Mouse (Mus musculus) bone marrow, adult 2 months (tissue): ENCODE measurements around the gene Dnajc13.

Source experiments
- CTCF ChIP-seq: fragments of 200-500 bp; IDR thresholded peaks from 2 replicates; pipeline ENCODE4 v1.5.1; 2011; ENCODE audit warnings: low read length, control low read depth; ENCODE audit not compliant: control insufficient read depth, insufficient read depth
- POLR2A ChIP-seq: fragments of 200-500 bp; IDR thresholded peaks from 2 replicates; pipeline ENCODE4 v1.6.1; 2011; ENCODE audit warnings: low read depth, mild to moderate bottlenecking, control low read depth, low read length, borderline replicate concordance; ENCODE audit not compliant: control insufficient read depth

- TF ChIP-seq CTCF: no peak
- no peak for TF ChIP-seq POLR2A
These were observed 22.6 kb downstream of the Dnajc13 start for GRCm38 (mm10) chr9:104240146-104240545.
